Mouse (Mus musculus) stomach, postnatal 0 days (tissue): ENCODE results near the gene Trim17.

ENCODE experiments used
- CTCF ChIP-seq: IDR thresholded peaks from 2 replicates; pipeline ENCODE4 v1.5.1; 2016; ENCODE audit warnings: antibody characterized with exemption, low read depth, mild to moderate bottlenecking, moderate library complexity
- EP300 ChIP-seq: optimal IDR thresholded peaks from 2 replicates; pipeline ENCODE3; 2016; ENCODE audit warnings: antibody characterized with exemption

DNA sequence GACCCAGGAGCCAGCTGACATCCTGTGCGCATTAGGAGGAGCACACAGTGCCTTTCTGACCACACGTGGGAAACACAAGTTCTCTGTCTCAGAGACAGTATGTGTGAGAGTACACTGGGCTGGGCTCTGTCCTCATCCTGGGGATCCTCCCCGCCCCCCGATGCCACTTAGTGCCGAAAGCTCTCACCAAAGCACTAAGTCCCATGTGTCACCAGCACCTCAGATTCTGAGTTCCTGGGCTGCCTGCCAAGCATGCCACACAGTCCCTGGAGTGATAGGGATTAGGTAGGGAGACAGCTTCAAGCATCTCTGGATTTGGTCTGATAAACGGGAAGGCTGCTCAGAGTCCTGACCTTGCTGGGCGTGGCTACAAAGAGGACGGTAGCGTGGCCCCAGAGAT is 36.3 kb downstream of the Trim17 start:
- TF ChIP-seq CTCF (no peak), EP300 (no peak)
